Mouse (Mus musculus): ENCODE results near the gene Lcn4. TPM values are rescaled to one million over a fixed set of nuclear protein-coding genes. Genes with fewer than 3 reads are reported as not detected.

The Lcn4 gene
- 3.1 TPM for polyA plus RNA-seq (2017; shearing (Covaris generic))

GRCm38 (mm10) chr2:26671182-26671581, at the start of gene Lcn4:
Gene Lcn4, minus strand, starts transcription at chr2:26671282.

GRCm38 (mm10) chr2:26627921-26628739, 43.0 kb downstream of the Lcn4 start, which contains the start of gene Fam69b:
Gene Fam69b, plus strand, starts transcription at chr2:26628457.

Other genes with a start within 250 kb of the Lcn4 start
- gene Sec16a, start 226.1 kb downstream of the Lcn4 start, polyA plus RNA-seq (2017; shearing (Covaris generic)), result 58.3 TPM
- gene Notch1, start 154.6 kb downstream of the Lcn4 start, polyA plus RNA-seq (2017; shearing (Covaris generic)), result 41.7 TPM
- gene Egfl7, start 91.3 kb downstream of the Lcn4 start, polyA plus RNA-seq (2017; shearing (Covaris generic)), result not detected
- gene Gm20532, start 84.6 kb downstream of the Lcn4 start, polyA plus RNA-seq (2017; shearing (Covaris generic)), result not detected
- gene Agpat2, start 66.9 kb downstream of the Lcn4 start, polyA plus RNA-seq (2017; shearing (Covaris generic)), result 14.3 TPM
- gene Fam69b, start 42.8 kb downstream of the Lcn4 start, polyA plus RNA-seq (2017; shearing (Covaris generic)), result 2.0 TPM
- gene Abo, start 193.7 kb upstream of the Lcn4 start, polyA plus RNA-seq (2017; shearing (Covaris generic)), result not detected
- 40.1 TPM for gene Surf6, start 231.6 kb upstream of the Lcn4 start, polyA plus RNA-seq (2017; shearing (Covaris generic))
- gene Med22, start 239.4 kb upstream of the Lcn4 start, polyA plus RNA-seq (2017; shearing (Covaris generic)), result 19.7 TPM
- 329 TPM for gene Rpl7a, start 239.5 kb upstream of the Lcn4 start, polyA plus RNA-seq (2017; shearing (Covaris generic))
- 81.8 TPM for gene Surf2, start 245.1 kb upstream of the Lcn4 start, polyA plus RNA-seq (2017; shearing (Covaris generic))
- gene Surf1, start 245.2 kb upstream of the Lcn4 start, polyA plus RNA-seq (2017; shearing (Covaris generic)), result 60.7 TPM

Data from naive thymus-derived CD4-positive, alpha-beta T cell, adult 5 months (primary cell).